Mouse (Mus musculus) liver, postnatal 0 days (tissue): ENCODE measurements around the gene Tecpr2. TPM values are rescaled to one million over a fixed set of nuclear protein-coding genes. Genes with fewer than 3 reads are reported as not detected.

Source experiments
- ATAC-seq: fragments of 200-750 bp; cut with Nextera tagmentation; 2 replicates; pipeline ENCODE4 v1.8.0; 2017; ENCODE audit warnings: mild to moderate bottlenecking, moderate library complexity
- DNase-seq: peaks from one replicate; pipeline ENCODE4 v3.0.0-alpha.2; 2016
- H3K27ac ChIP-seq: fragments of 300-500 bp; sonication (generic); 2 replicates; pipeline ENCODE4 v1.5.1; 2014; ENCODE audit warnings: antibody characterized with exemption, moderate library complexity, mild to moderate bottlenecking, low read depth
- H3K27me3 ChIP-seq: fragments of 300-500 bp; sonication (generic); 2 replicates; pipeline ENCODE4 v1.6.1; 2014; ENCODE audit warnings: low read length, control low read depth, mixed read lengths; ENCODE audit not compliant: insufficient read depth
- H3K36me3 ChIP-seq: fragments of 300-500 bp; sonication (generic); replicated peaks from 2 replicates; pipeline ENCODE4 v1.6.1; 2014; ENCODE audit warnings: mild to moderate bottlenecking, control low read depth, low read length, moderate library complexity, mixed read lengths; ENCODE audit not compliant: insufficient read depth
- H3K4me1 ChIP-seq: fragments of 300-500 bp; sonication (generic); 2 replicates; pipeline ENCODE4 v1.6.1; 2014; ENCODE audit warnings: antibody characterized with exemption, mild to moderate bottlenecking, control low read depth; ENCODE audit not compliant: insufficient read depth
- H3K4me2 ChIP-seq: fragments of 300-500 bp; sonication (generic); 2 replicates; pipeline ENCODE4 v1.6.1; 2014; ENCODE audit warnings: low read depth, mild to moderate bottlenecking, low read length, moderate library complexity, mixed read lengths
- H3K4me3 ChIP-seq: fragments of 300-500 bp; sonication (generic); 2 replicates; pipeline ENCODE4 v1.5.1; 2014; ENCODE audit warnings: low read depth, low read length
- H3K9ac ChIP-seq: fragments of 300-500 bp; sonication (generic); replicated peaks from 2 replicates; pipeline ENCODE4 v1.6.1; 2014; ENCODE audit warnings: mild to moderate bottlenecking, moderate library complexity
- H3K9me3 ChIP-seq: fragments of 300-500 bp; sonication (generic); 2 replicates; pipeline ENCODE4 v1.6.1; 2016; ENCODE audit warnings: mild to moderate bottlenecking, control low read depth, low read length, mixed read lengths
- CTCF ChIP-seq: sonication (generic); IDR thresholded peaks from 2 replicates; pipeline ENCODE4 v1.5.1; 2016; ENCODE audit warnings: antibody characterized with exemption, low read depth
- EP300 ChIP-seq: IDR thresholded peaks from 2 replicates; pipeline ENCODE4 v1.6.1; 2016; ENCODE audit warnings: antibody characterized with exemption, low read depth, mild to moderate bottlenecking
- WGBS: fragments of 180-500 bp; shearing (Covaris S2); extraction: QIAGEN DNeasy Blood & Tissue Kit; methylation state at CpG from one replicate; pipeline ENCODE4 v1.1.7; 2014; ENCODE audit not compliant: insufficient replicate concordance; 5-methylcytosine and 5-hydroxymethylcytosine counted together
- polyA plus RNA-seq: library from polyadenylated mRNA; unstranded; fragments of >200 nt; fragmentation: Nextera tagmentation; extraction: Ambion mirVana; gene quantifications from 2 replicates; pipeline ENCODE4 v1.2.1, GENCODE M21; 2015

Gene Tecpr2
- polyA plus RNA-seq, 1 experiment from 2014 or later, result 1.1 TPM

- Histone ChIP-seq H3K27ac (peak overlapping the region; percentile 76), H3K4me2 (peak overlapping the region; percentile 79), H3K4me3 (peak overlapping the region; percentile 56), H3K27me3 (no peaks in the 10 kb centered on the region), H3K36me3 (no peaks in the 10 kb centered on the region), H3K9ac (peak overlapping the region; percentile 69), H3K9me3 (no peaks in the 10 kb centered on the region), H3K4me1 (peaks cover 28% of the 10 kb centered on the region)
- TF ChIP-seq CTCF (no peak; the same call in 1 of the 2 replicates), EP300 (no peak)
- 1% methylated on average over 42 of the region's 42 CpGs for WGBS
- DNase-seq, result peak; percentile 38
- peak; percentile 35 for ATAC-seq
Observed at GRCm38 (mm10) chr12:110844227-110845130, 44.6 kb upstream of the Tecpr2 start.

- Histone ChIP-seq H3K4me3 (peak overlapping the region; percentile 56), H3K9me3 (no peaks in the 10 kb centered on the region), H3K4me1 (peaks cover 23% of the 10 kb centered on the region), H3K36me3 (no peaks in the 10 kb centered on the region), H3K27ac (peak overlapping the region; percentile 76), H3K4me2 (peak overlapping the region; percentile 79), H3K27me3 (no peaks in the 10 kb centered on the region), H3K9ac (peak overlapping the region; percentile 69)
- peak; percentile 81 for ATAC-seq
- DNase-seq, result peak; percentile 93
- WGBS, result under 1% methylated on average over 36 of the region's 36 CpGs
- TF ChIP-seq CTCF, result no peak
- TF ChIP-seq EP300, result 0 out of 2 replicates have a peak, but pooled peaks have one; percentile 45
Observed at GRCm38 (mm10) chr12:110845131-110845880, 43.8 kb upstream of the Tecpr2 start.

GRCm38 (mm10) chr12:110846191-110846765 lies 42.8 kb upstream of the Tecpr2 start:
- Histone ChIP-seq H3K27me3 (no peaks in the 10 kb centered on the region), H3K36me3 (no peaks in the 10 kb centered on the region), H3K9ac (peak overlapping the region; percentile 69), H3K4me3 (peak overlapping the region; percentile 56), H3K9me3 (no peaks in the 10 kb centered on the region), H3K27ac (no peak overlapping the region), H3K4me1 (peaks cover 27% of the 10 kb centered on the region), H3K4me2 (peak overlapping the region; percentile 79)
- WGBS, result 78% methylated on average over 6 of the region's 6 CpGs
- no peak for DNase-seq
- TF ChIP-seq CTCF, result no peak
- no peak for TF ChIP-seq EP300
- no peak for ATAC-seq

- TF ChIP-seq CTCF (no peak), EP300 (no peak)
- Histone ChIP-seq H3K4me1 (peaks cover 25% of the 10 kb centered on the region), H3K27ac (peak within 1 kb of the TSS; percentile 87), H3K4me3 (peak within 1 kb of the TSS; percentile 69), H3K27me3 (no peaks in the 10 kb centered on the region), H3K9ac (peak within 1 kb of the TSS; percentile 74), H3K36me3 (no peaks in the 10 kb centered on the region), H3K4me2 (peak within 1 kb of the TSS; percentile 78), H3K9me3 (no peaks in the 10 kb centered on the region)
- WGBS, result 4% methylated on average over 72 of the region's 89 CpGs
- ATAC-seq (peak; percentile 82), DNase-seq (peak; percentile 86)
Observed at GRCm38 (mm10) chr12:110850010-110850928, 38.8 kb upstream of the Tecpr2 start, which contains the start of gene Zfp839. Gene Zfp839, plus strand, starts transcription at chr12:110850253.

- Histone ChIP-seq H3K27ac (peak overlapping the region; percentile 87), H3K4me2 (peak overlapping the region; percentile 78), H3K9me3 (no peaks in the 10 kb centered on the region), H3K9ac (peak overlapping the region; percentile 74), H3K36me3 (0 out of 2 replicates have a peak, but pooled peaks cover 3% of the 10 kb centered on the region), H3K27me3 (no peaks in the 10 kb centered on the region), H3K4me1 (peaks cover 20% of the 10 kb centered on the region), H3K4me3 (peak overlapping the region; percentile 69)
- DNase-seq (no peak), ATAC-seq (peak; percentile 9; the same call in 1 of the 2 replicates)
- WGBS, result 6% methylated on average over 9 of the region's 9 CpGs
- TF ChIP-seq CTCF (no peak), EP300 (no peak)
Observed at GRCm38 (mm10) chr12:110850929-110851256, 38.2 kb upstream of the Tecpr2 start.
